Mouse (Mus musculus) intestine, postnatal 0 days (tissue): ENCODE measurements around the gene Mreg. TPM values are rescaled to one million over a fixed set of nuclear protein-coding genes. Genes with fewer than 3 reads are reported as not detected.
"Not testable (repeated sequence)": the region's sequence is repeated elsewhere in the genome, so short reads cannot be mapped to it uniquely, and the experiment has no call there.

ENCODE experiments used
- ATAC-seq: fragments of 200-750 bp; cut with Nextera tagmentation; 2 replicates; pipeline ENCODE4 v1.8.0; 2017; ENCODE audit warnings: mild to moderate bottlenecking, moderate TSS enrichment, moderate library complexity
- H3K27ac ChIP-seq: fragments of 300-500 bp; sonication (generic); 2 replicates; pipeline ENCODE4 v1.5.1; 2014; ENCODE audit warnings: mild to moderate bottlenecking, low read depth, low read length, moderate library complexity
- H3K27me3 ChIP-seq: fragments of 300-500 bp; sonication (generic); replicated peaks from 2 replicates; pipeline ENCODE4 v1.6.1; 2014; ENCODE audit warnings: low read length, mixed read lengths; ENCODE audit not compliant: control insufficient read depth, insufficient read depth
- H3K36me3 ChIP-seq: fragments of 300-500 bp; sonication (generic); 2 replicates; pipeline ENCODE4 v1.6.1; 2014; ENCODE audit warnings: mild to moderate bottlenecking, moderate library complexity; ENCODE audit not compliant: control insufficient read depth, insufficient read depth
- H3K4me1 ChIP-seq: fragments of 300-500 bp; sonication (generic); replicated peaks from 2 replicates; pipeline ENCODE4 v1.6.1; 2014; ENCODE audit warnings: antibody characterized with exemption, low read length, mixed read lengths; ENCODE audit not compliant: control insufficient read depth, insufficient read depth
- H3K4me2 ChIP-seq: fragments of 300-500 bp; sonication (generic); replicated peaks from 2 replicates; pipeline ENCODE4 v1.6.1; 2014; ENCODE audit warnings: low read depth, mild to moderate bottlenecking, moderate library complexity
- H3K4me3 ChIP-seq: fragments of 300-500 bp; sonication (generic); 2 replicates; pipeline ENCODE4 v1.5.1; 2014; ENCODE audit warnings: low read depth, low read length
- H3K9ac ChIP-seq: fragments of 300-500 bp; sonication (generic); 2 replicates; pipeline ENCODE4 v1.6.1; 2014; ENCODE audit warnings: mild to moderate bottlenecking, low read depth, low read length
- H3K9me3 ChIP-seq: fragments of 300-500 bp; sonication (generic); 2 replicates; pipeline ENCODE4 v1.6.1; 2016; ENCODE audit warnings: mixed run types; ENCODE audit not compliant: control insufficient read depth
- CTCF ChIP-seq: sonication (generic); IDR thresholded peaks from 2 replicates; pipeline ENCODE4 v1.5.1; 2016; ENCODE audit warnings: low read depth, mild to moderate bottlenecking, control low read depth, antibody characterized with exemption, moderate library complexity
- WGBS: fragments of 180-500 bp; shearing (Covaris S2); extraction: QIAGEN DNeasy Blood & Tissue Kit; methylation state at CpG from one replicate; pipeline ENCODE4 v1.1.7; 2014; 5-methylcytosine and 5-hydroxymethylcytosine counted together
- polyA plus RNA-seq: library from polyadenylated mRNA; unstranded; fragments of >200 nt; fragmentation: Nextera tagmentation; extraction: Ambion mirVana; gene quantifications from 2 replicates; pipeline ENCODE4 v1.2.1, GENCODE M21; 2015

Mreg gene
- polyA plus RNA-seq, 1 experiment from 2014 or later = 26.6 TPM

GRCm38 (mm10) chr1:72238016-72238580, 26.0 kb upstream of the Mreg start:
- Histone ChIP-seq H3K36me3 (no peaks in the 10 kb centered on the region), H3K9me3 (no peaks in the 10 kb centered on the region), H3K4me3 (no peak overlapping the region), H3K27ac (no peak overlapping the region), H3K4me2 (no peak overlapping the region), H3K4me1 (0 out of 2 replicates have a peak, but pooled peaks cover 3% of the 10 kb centered on the region), H3K9ac (no peak overlapping the region), H3K27me3 (peaks cover 6% of the 10 kb centered on the region)
- no peak for TF ChIP-seq CTCF
- 66% methylated on average over 10 of the region's 10 CpGs for WGBS
- ATAC-seq = no peak

- peak; percentile 65 for ATAC-seq
- H3K27ac ChIP-seq = no peak overlapping the region
- WGBS = 3% methylated on average over 11 of the region's 13 CpGs
- H3K4me2 ChIP-seq = peak overlapping the region; percentile 30
- H3K27me3 ChIP-seq = peaks cover 6% of the 10 kb centered on the region
- no peaks in the 10 kb centered on the region for H3K9me3 ChIP-seq
- H3K9ac ChIP-seq = no peak overlapping the region
- no peak for TF ChIP-seq CTCF
- H3K36me3 ChIP-seq = no peaks in the 10 kb centered on the region
- H3K4me3 ChIP-seq = no peak overlapping the region
- 0 out of 2 replicates have a peak, but pooled peaks cover 3% of the 10 kb centered on the region for H3K4me1 ChIP-seq
These were observed 25.1 kb upstream of the Mreg start for GRCm38 (mm10) chr1:72237007-72237775.

GRCm38 (mm10) chr1:72236363-72237006, 24.4 kb upstream of the Mreg start:
- not testable (repeated sequence) for H3K9me3 ChIP-seq, H3K4me1 ChIP-seq, H3K36me3 ChIP-seq, H3K27me3 ChIP-seq
- peak; percentile 84 for ATAC-seq
- peak overlapping the region; percentile 34; the same call in 1 of the 2 replicates for H3K9ac ChIP-seq
- H3K4me3 ChIP-seq = peak overlapping the region; percentile 42
- 0 out of 2 replicates have a peak overlapping the region, but pooled peaks have one; percentile 30 for H3K27ac ChIP-seq
- under 1% methylated on average over 35 of the region's 50 CpGs for WGBS
- H3K4me2 ChIP-seq = peak overlapping the region; percentile 92
- peak; percentile 38; the same call in 1 of the 2 replicates for TF ChIP-seq CTCF

- not testable (repeated sequence) for H3K27me3 ChIP-seq, ATAC-seq, H3K36me3 ChIP-seq, H3K4me2 ChIP-seq, H3K9me3 ChIP-seq, H3K9ac ChIP-seq, H3K27ac ChIP-seq, H3K4me3 ChIP-seq, H3K4me1 ChIP-seq
- peak; percentile 51 for TF ChIP-seq CTCF
- WGBS = 74% methylated on average over 10 of the region's 10 CpGs
These were observed 20.5 kb upstream of the Mreg start for GRCm38 (mm10) chr1:72232592-72232991.

- H3K4me1 ChIP-seq = no peaks in the 10 kb centered on the region
- H3K4me2 ChIP-seq = no peak overlapping the region
- no peak overlapping the region for H3K9ac ChIP-seq
- WGBS = 44% methylated on average over 3 of the region's 3 CpGs
- no peak overlapping the region for H3K27ac ChIP-seq
- no peak for ATAC-seq
- H3K27me3 ChIP-seq = no peaks in the 10 kb centered on the region
- H3K4me3 ChIP-seq = no peak overlapping the region
- H3K9me3 ChIP-seq = no peaks in the 10 kb centered on the region
- H3K36me3 ChIP-seq = no peaks in the 10 kb centered on the region
- no peak for TF ChIP-seq CTCF
These were observed 16.9 kb upstream of the Mreg start for GRCm38 (mm10) chr1:72228974-72229373.

GRCm38 (mm10) chr1:72227546-72227945, 15.4 kb upstream of the Mreg start:
- Histone ChIP-seq H3K4me2 (no peak overlapping the region), H3K9ac (no peak overlapping the region), H3K9me3 (no peaks in the 10 kb centered on the region), H3K27me3 (no peaks in the 10 kb centered on the region), H3K4me1 (no peaks in the 10 kb centered on the region), H3K36me3 (no peaks in the 10 kb centered on the region), H3K4me3 (no peak overlapping the region), H3K27ac (no peak overlapping the region)
- WGBS = 92% methylated on average over 5 of the region's 5 CpGs
- no peak for TF ChIP-seq CTCF
- no peak for ATAC-seq
